Mouse (Mus musculus): Measurements from ENCODE around the gene Dhx32.

The Dhx32 gene

GRCm38 (mm10) chr7:133768517-133768916 lies 14.0 kb downstream of the Dhx32 start:
- no peak for DNase-seq

GRCm38 (mm10) chr7:133768027-133768426 lies 14.5 kb downstream of the Dhx32 start:
- DNase-seq = no peak

GRCm38 (mm10) chr7:133765849-133766243 lies 16.7 kb downstream of the Dhx32 start:
- DNase-seq = no peak

GRCm38 (mm10) chr7:133765240-133765848 lies 17.2 kb downstream of the Dhx32 start:
- no peak for DNase-seq

- no peak for DNase-seq
These were observed 18.1 kb downstream of the Dhx32 start for GRCm38 (mm10) chr7:133764425-133764824.

- no peak for DNase-seq
These were observed 19.8 kb downstream of the Dhx32 start for GRCm38 (mm10) chr7:133762696-133763095.

GRCm38 (mm10) chr7:133759611-133760353 lies 22.7 kb downstream of the Dhx32 start:
- DNase-seq = no peak

- DNase-seq = no peak
These were observed 23.8 kb downstream of the Dhx32 start for GRCm38 (mm10) chr7:133758716-133759115.

GRCm38 (mm10) chr7:133757961-133758455 lies 24.5 kb downstream of the Dhx32 start:
- no peak for DNase-seq

- DNase-seq = no peak
These were observed 31.4 kb downstream of the Dhx32 start for GRCm38 (mm10) chr7:133751163-133751562.

GRCm38 (mm10) chr7:133750666-133751065 lies 31.9 kb downstream of the Dhx32 start:
- peak; percentile 26 for DNase-seq

- DNase-seq = no peak
These were observed 33.8 kb downstream of the Dhx32 start for GRCm38 (mm10) chr7:133748753-133749152.

GRCm38 (mm10) chr7:133747372-133747771 lies 35.2 kb downstream of the Dhx32 start:
- no peak for DNase-seq

GRCm38 (mm10) chr7:133744701-133745100 lies 37.8 kb downstream of the Dhx32 start:
- DNase-seq = no peak

GRCm38 (mm10) chr7:133744209-133744608 lies 38.3 kb downstream of the Dhx32 start:
- no peak for DNase-seq

- no peak for DNase-seq
These were observed 38.9 kb downstream of the Dhx32 start for GRCm38 (mm10) chr7:133743611-133744010.

- DNase-seq = no peak
These were observed 39.8 kb downstream of the Dhx32 start for GRCm38 (mm10) chr7:133742530-133743325.

- DNase-seq = no peak
These were observed 42.0 kb downstream of the Dhx32 start for GRCm38 (mm10) chr7:133740558-133740957.

- DNase-seq = no peak
These were observed 50.4 kb downstream of the Dhx32 start for GRCm38 (mm10) chr7:133731971-133732645.

GRCm38 (mm10) chr7:133730324-133731191 lies 52.0 kb downstream of the Dhx32 start:
- DNase-seq = peak; percentile 23

- no peak for DNase-seq
These were observed 53.2 kb downstream of the Dhx32 start for GRCm38 (mm10) chr7:133729351-133729750.

GRCm38 (mm10) chr7:133727027-133727426 lies 55.5 kb downstream of the Dhx32 start:
- DNase-seq = no peak
